Mouse (Mus musculus) neural tube, embryonic 15.5 days (tissue): ENCODE results near the gene Nmnat3. TPM values are rescaled to one million over a fixed set of nuclear protein-coding genes. Genes with fewer than 3 reads are reported as not detected.
A peak's percentile ranks its signal among the peaks of the same experiment; 100 is the strongest.

Experiments
- ATAC-seq: fragments of 200-750 bp; cut with Nextera tagmentation; 2 replicates; pipeline ENCODE4 v1.8.0; 2017; ENCODE audit warnings: mild to moderate bottlenecking, moderate TSS enrichment, moderate library complexity; ENCODE audit not compliant: low FRiP score
- H3K27ac ChIP-seq: fragments of 300-500 bp; sonication (generic); replicated peaks from 2 replicates; pipeline ENCODE4 v1.5.1; 2015; ENCODE audit warnings: mild to moderate bottlenecking, inconsistent platforms
- H3K27me3 ChIP-seq: fragments of 300-500 bp; sonication (generic); replicated peaks from 2 replicates; pipeline ENCODE4 v1.6.1; 2015; ENCODE audit warnings: inconsistent platforms
- H3K36me3 ChIP-seq: fragments of 300-500 bp; sonication (generic); 2 replicates; pipeline ENCODE4 v1.6.1; 2015; ENCODE audit warnings: inconsistent platforms
- H3K4me1 ChIP-seq: fragments of 300-500 bp; sonication (generic); 2 replicates; pipeline ENCODE4 v1.6.1; 2015; ENCODE audit warnings: inconsistent platforms
- H3K4me2 ChIP-seq: fragments of 300-500 bp; sonication (generic); 2 replicates; pipeline ENCODE4 v1.6.1; 2015; ENCODE audit warnings: inconsistent platforms, mild to moderate bottlenecking, moderate library complexity
- H3K4me3 ChIP-seq: fragments of 300-500 bp; sonication (generic); replicated peaks from 2 replicates; pipeline ENCODE4 v1.5.1; 2015; ENCODE audit warnings: mild to moderate bottlenecking, inconsistent platforms
- H3K9ac ChIP-seq: fragments of 300-500 bp; sonication (generic); replicated peaks from 2 replicates; pipeline ENCODE4 v1.6.1; 2015; ENCODE audit warnings: mild to moderate bottlenecking, inconsistent platforms
- H3K9me3 ChIP-seq: fragments of 300-500 bp; sonication (generic); replicated peaks from 2 replicates; pipeline ENCODE4 v1.6.1; 2016; ENCODE audit warnings: inconsistent platforms
- WGBS: fragments of 180-500 bp; shearing (Covaris S2); methylation state at CpG from one replicate; pipeline ENCODE4 v1.1.7; 2015; ENCODE audit warnings: mixed read lengths; 5-methylcytosine and 5-hydroxymethylcytosine counted together
- polyA plus RNA-seq: library from polyadenylated mRNA; unstranded; fragments of >200 nt; fragmentation: Nextera tagmentation; extraction: Ambion mirVana; gene quantifications from 2 replicates; pipeline ENCODE4 v1.2.1, GENCODE M21; 2015

Nmnat3 gene
- polyA plus RNA-seq, 1 experiment from 2014 or later, result 2.2 TPM

DNA sequence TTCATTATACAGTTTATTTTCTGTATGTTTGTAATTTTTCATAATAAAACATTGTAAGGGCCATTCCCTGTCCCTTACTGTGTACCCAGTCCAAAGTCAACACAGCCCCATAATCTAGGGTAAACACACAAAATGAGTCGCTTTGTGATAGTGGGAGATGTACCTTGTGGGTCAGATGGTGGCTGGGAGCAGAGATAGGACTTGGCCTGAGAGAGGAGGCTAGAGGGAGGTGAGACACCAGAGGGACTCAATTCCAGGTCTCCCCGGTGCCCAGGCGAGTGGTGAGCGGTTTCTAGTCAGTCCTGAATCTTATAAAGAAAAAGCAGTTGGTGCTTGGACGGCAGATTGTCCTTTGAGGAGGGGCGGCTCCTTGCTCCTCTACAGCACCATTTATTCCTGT, 26.4 kb downstream of the Nmnat3 start:
- Histone ChIP-seq H3K4me3 (no peak overlapping the region), H3K9me3 (no peaks in the 10 kb centered on the region), H3K9ac (no peak overlapping the region), H3K27me3 (no peaks in the 10 kb centered on the region), H3K4me1 (peaks cover 12% of the 10 kb centered on the region), H3K4me2 (no peak overlapping the region), H3K27ac (no peak overlapping the region), H3K36me3 (no peaks in the 10 kb centered on the region)
- WGBS, result 88% methylated on average over 6 of the region's 6 CpGs
- no peak for ATAC-seq

DNA sequence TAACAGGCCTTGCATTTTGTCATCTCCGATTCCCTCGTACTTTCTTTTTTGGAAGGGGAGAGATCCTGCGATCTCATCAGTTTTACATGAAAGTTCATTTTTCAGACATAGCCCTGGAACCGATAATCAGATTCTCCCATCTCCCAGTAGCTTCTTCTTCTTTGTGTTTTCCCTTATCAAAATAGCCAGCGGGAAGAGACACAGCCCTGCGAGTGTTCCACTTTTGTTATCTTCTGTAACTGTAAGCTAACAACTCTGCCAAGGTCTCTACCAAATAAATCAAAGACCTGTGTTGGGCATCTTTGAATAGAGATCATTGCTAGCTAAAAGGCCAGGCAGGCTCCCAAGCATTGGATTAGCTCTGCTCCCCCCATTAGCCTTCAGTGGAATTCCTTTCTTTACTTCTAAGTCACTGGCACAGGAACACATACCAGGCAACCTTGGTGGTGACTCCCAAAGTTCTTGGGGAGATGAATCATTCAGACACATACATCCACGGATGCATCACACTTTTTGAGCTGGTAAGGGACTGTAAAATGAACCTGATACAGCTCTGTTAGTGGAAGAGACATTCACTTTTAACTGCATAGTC, 26.9 kb downstream of the Nmnat3 start:
- WGBS, result 86% methylated on average over 7 of the region's 7 CpGs
- no peak overlapping the region for H3K27ac ChIP-seq
- no peak overlapping the region for H3K4me3 ChIP-seq

DNA sequence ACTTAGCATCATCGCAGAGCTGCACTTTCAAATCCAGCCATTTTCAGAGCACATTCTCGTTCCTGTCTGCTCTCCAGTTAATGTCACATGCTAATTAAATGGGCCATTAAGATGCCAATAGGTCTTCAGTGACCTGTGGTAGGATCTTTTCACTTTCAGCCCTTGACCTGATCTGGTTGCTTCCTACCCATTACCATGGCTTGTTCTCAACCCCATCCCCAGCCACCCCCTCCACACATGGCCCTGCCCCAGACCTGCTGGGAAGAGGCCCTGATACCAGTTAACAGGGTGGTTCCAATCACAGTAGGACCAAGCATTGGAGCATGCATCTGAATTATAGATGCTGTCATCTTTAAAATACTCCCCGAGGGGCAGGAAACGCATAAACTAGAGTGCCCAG, 30.7 kb downstream of the Nmnat3 start:
- Histone ChIP-seq H3K27me3 (no peaks in the 10 kb centered on the region), H3K4me1 (peaks cover 16% of the 10 kb centered on the region), H3K9me3 (0 out of 2 replicates have a peak, but pooled peaks cover 2% of the 10 kb centered on the region), H3K4me3 (no peak overlapping the region), H3K4me2 (no peak overlapping the region), H3K36me3 (no peaks in the 10 kb centered on the region), H3K9ac (no peak overlapping the region), H3K27ac (no peak overlapping the region)
- no peak for ATAC-seq
- 36% methylated on average over 4 of the region's 4 CpGs for WGBS

More for the DNA sequence above, 26.9 kb downstream of the Nmnat3 start:
- no peak overlapping the region for H3K9ac ChIP-seq
- H3K4me2 ChIP-seq, result no peak overlapping the region
- ATAC-seq, result no peak
- H3K27me3 ChIP-seq, result no peaks in the 10 kb centered on the region
- H3K36me3 ChIP-seq, result no peaks in the 10 kb centered on the region
- peaks cover 15% of the 10 kb centered on the region for H3K4me1 ChIP-seq
- H3K9me3 ChIP-seq, result no peaks in the 10 kb centered on the region

DNA sequence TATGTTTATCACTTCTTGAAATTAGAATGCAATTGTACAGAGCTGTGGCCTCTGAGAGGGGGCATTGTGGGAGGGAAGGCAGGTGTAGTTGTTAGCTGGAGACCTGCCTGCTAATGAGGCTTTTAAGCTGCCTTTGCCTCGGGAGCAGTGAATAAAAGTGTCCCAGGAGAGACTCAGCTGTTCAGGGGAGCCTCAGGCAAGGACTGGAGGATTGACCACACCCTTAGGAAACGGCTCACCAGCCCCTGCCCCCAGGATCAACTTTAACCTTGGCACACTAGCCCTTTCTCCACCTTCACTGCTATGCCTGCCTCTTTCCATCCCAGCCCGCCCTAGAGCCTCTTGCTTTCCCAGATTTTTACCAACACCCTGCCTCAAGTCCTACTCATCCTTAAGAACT, 31.6 kb downstream of the Nmnat3 start:
- no peak overlapping the region for H3K4me2 ChIP-seq
- no peak overlapping the region for H3K9ac ChIP-seq
- peaks cover 16% of the 10 kb centered on the region for H3K4me1 ChIP-seq
- no peak overlapping the region for H3K27ac ChIP-seq
- no peaks in the 10 kb centered on the region for H3K27me3 ChIP-seq
- H3K9me3 ChIP-seq, result 0 out of 2 replicates have a peak, but pooled peaks cover 2% of the 10 kb centered on the region
- 42% methylated on average over 3 of the region's 3 CpGs for WGBS
- ATAC-seq, result no peak
- H3K36me3 ChIP-seq, result no peaks in the 10 kb centered on the region
- no peak overlapping the region for H3K4me3 ChIP-seq

DNA sequence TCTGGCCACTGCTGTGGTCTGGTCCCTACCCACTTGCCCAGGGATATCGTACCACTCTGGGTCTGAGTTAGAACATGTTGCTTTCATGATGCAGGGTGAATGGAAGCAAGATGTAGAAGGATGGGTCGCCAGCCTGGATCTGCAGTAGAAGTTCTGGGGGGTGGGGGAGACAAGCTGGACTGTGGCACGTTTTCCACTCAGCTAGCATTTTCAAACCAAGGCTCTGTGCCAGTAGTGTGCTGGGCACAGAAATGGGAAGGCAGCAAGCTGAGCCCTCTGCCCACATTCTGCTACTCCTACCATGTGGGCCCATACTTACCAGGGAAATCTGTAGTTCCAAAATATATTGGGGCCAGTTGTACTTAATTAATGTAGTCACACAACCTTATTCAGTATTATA, 33.5 kb downstream of the Nmnat3 start:
- no peak for ATAC-seq
- no peak overlapping the region for H3K4me3 ChIP-seq
- H3K9me3 ChIP-seq, result 0 out of 2 replicates have a peak, but pooled peaks cover 2% of the 10 kb centered on the region
- no peak overlapping the region for H3K27ac ChIP-seq
- H3K4me1 ChIP-seq, result peaks cover 16% of the 10 kb centered on the region
- WGBS, result 85% methylated on average over 3 of the region's 3 CpGs
- no peak overlapping the region for H3K4me2 ChIP-seq
- H3K36me3 ChIP-seq, result no peaks in the 10 kb centered on the region
- H3K9ac ChIP-seq, result no peak overlapping the region
- no peaks in the 10 kb centered on the region for H3K27me3 ChIP-seq

DNA sequence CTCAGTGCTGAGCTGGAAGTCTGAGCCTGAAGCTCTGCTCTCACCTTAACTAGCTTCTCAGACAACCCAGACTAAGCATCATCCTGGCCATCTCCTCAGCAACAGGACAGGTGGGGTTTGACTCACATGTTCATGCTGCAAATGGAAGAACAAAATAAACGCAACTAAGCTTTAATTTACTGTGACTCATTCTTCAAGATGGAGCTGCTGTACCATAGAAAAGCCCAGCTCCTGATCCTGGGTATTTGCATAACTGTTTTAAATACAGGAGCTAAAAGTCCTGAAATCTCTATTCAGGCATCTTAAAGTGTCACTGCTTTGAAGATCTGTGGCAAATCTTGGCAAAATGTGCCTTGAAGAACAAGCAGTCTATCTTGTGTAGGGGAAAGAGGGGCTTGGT, 38.9 kb downstream of the Nmnat3 start:
- H3K9me3 ChIP-seq, result 0 out of 2 replicates have a peak, but pooled peaks cover 2% of the 10 kb centered on the region
- no peak overlapping the region for H3K27ac ChIP-seq
- no peaks in the 10 kb centered on the region for H3K36me3 ChIP-seq
- 73% methylated on average over 1 of the region's 1 CpGs for WGBS
- H3K4me2 ChIP-seq, result no peak overlapping the region
- no peak overlapping the region for H3K4me3 ChIP-seq
- H3K27me3 ChIP-seq, result no peaks in the 10 kb centered on the region
- no peak for ATAC-seq
- peaks cover 14% of the 10 kb centered on the region for H3K4me1 ChIP-seq
- no peak overlapping the region for H3K9ac ChIP-seq

DNA sequence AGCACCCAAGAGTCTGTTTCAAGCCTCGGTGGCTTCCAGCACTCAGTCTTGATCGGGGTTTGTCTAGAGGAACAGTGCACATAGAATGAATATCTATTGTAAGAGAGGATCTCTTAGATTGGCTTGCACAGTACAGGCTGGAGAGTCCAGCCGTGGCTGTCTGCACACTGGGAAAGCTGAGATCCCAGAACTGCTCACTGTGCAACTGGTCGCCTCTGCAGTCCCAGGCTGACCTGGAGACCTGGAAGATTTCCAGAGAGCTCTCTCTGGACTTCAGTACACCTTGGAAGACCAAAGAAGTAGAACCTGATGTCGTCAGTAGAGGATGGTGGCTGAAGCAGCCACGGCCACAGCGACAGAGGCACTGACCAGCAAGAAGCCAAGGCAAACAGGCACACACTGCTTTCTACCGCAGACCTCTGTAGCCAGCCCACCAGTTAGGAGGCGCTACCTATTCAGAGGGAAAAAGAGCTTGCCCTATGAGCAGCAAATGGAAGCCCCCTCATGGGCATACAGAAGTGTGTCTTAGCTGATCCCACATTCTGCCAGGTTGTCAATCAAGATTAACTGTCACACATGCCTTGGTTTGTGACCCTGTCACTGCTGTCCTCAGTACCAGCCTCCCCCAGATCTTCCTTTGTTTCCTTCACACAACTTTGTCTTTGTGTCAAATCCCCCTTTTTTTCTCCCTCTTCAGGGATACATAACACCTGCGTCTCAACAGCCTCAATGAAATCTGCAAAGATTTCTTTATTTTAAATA, 41.4 kb downstream of the Nmnat3 start:
- 89% methylated on average over 10 of the region's 10 CpGs for WGBS
- no peak overlapping the region for H3K27ac ChIP-seq

DNA sequence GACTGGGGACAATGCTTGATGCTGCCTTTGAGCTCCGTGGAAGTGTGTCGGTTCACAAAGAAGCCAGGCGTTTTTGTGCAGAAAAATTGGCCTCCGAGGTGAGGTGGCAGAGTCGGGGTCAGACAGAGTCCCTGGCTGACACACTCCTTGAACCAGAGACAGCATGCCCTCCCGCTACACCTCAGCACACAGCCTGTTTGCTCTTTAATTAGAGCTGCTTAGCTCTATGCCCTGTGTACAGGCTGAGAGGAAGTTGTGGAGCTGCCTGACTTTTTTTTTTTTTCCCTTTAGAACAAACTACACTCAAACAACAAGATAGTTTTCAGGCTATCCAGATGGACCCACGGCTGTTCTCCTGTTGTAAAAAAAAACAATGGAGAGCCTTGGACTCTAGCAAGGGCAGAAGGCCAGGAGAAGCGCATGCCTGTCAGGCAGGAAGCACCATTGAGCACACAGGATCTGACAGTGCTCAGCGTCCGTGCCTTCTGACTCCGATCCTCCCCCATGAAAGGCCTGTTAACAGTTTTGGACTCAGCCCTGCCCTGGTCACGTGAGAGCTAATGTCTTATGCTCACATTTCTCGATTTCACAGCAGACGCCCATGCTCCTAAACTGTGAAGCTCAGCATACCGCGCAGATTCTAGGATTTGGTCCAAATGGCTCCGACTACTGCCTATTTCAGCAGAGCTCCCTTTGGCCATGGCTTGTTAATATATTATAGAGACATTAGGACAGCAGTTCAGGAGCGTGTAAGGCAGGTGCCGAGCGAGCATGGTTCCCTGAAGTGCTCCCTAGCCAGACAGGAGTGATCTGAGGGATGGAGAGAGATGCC, 42.3 kb downstream of the Nmnat3 start:
- peaks cover 14% of the 10 kb centered on the region for H3K4me1 ChIP-seq
- H3K4me2 ChIP-seq, result peak overlapping the region; percentile 31
- WGBS, result 35% methylated on average over 20 of the region's 20 CpGs
- H3K36me3 ChIP-seq, result no peaks in the 10 kb centered on the region
- H3K9ac ChIP-seq, result no peak overlapping the region
- no peak overlapping the region for H3K4me3 ChIP-seq
- H3K9me3 ChIP-seq, result no peaks in the 10 kb centered on the region
- H3K27me3 ChIP-seq, result no peaks in the 10 kb centered on the region
- no peak overlapping the region; the same call in 1 of the 2 replicates for H3K27ac ChIP-seq
- ATAC-seq, result peak; percentile 72

More for the DNA sequence above, 41.4 kb downstream of the Nmnat3 start:
- Histone ChIP-seq H3K4me1 (peaks cover 14% of the 10 kb centered on the region), H3K9me3 (no peaks in the 10 kb centered on the region), H3K4me2 (no peak overlapping the region), H3K36me3 (no peaks in the 10 kb centered on the region), H3K27me3 (no peaks in the 10 kb centered on the region), H3K9ac (no peak overlapping the region), H3K4me3 (no peak overlapping the region)
- ATAC-seq, result no peak

DNA sequence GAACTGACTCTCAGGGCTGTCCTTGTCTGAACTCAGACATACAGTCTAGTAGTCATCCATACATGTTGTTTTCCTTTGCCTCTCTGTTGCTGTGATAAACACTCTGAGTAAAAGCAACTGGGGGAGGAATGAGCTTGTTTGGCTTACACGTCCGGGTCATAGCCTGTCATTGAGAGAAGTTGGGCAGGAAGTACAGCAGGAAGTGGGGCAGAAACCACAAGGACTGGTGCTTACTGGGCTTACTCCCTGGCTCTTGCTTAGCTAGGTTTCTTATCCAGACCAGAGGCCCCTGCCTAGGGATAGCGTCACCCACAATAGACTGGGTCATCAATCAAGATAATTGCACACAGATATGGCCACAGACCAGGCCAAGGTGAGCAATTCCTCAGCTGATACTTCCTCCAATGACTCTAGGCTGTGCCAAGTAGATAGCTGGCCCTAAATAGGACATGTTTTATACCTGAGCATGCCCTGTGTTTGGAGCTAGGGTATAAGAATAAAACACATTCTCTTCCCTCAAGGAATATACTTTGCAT, 46.1 kb downstream of the Nmnat3 start:
- Histone ChIP-seq H3K9me3 (no peaks in the 10 kb centered on the region), H3K4me3 (no peak overlapping the region)

DNA sequence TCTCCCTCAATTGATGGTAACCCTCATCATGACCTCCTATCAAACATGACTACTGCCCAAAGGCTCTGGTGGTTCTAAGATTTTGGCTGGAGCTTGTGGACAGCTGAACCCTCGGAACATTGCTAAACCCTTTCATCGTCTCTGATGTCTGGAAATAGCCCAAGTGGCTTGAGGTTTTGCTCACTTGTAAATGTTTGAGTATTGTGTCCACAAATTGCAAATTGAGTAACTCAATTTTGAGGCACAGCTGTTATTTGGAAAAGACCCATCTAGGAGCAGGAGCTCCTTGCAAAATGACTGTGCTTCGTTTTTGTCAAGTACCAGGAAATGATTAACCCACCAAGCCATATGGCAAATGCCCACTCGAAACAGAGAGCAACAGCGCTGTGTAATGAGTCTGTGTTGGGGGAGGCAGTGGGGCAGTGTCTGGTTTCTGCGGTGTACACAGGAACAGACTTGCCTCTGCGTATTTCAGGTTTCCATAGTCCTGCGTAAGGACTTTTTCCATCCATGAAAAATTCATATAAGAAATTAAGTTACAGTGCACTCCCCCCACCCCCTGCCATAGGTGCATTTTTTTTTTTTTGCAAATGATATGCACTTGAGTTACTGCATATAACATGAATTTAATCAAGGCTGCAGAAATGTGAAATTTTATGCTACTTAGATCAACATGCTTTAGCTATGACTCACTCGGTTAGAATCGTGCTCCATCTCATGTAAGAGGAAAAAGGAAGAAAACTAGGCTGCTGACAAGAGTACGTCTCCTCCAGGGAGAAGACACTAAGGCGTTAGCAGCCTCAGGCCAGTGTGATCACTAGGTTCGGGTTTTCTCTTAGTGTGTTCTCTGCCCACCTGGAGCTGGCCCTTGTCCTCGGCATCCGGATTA, 50.9 kb downstream of the Nmnat3 start:
- Histone ChIP-seq H3K27ac (no peak overlapping the region), H3K4me2 (no peak overlapping the region), H3K4me3 (no peak overlapping the region), H3K4me1 (no peaks in the 10 kb centered on the region), H3K9me3 (no peaks in the 10 kb centered on the region), H3K27me3 (no peaks in the 10 kb centered on the region), H3K9ac (no peak overlapping the region), H3K36me3 (no peaks in the 10 kb centered on the region)
- WGBS, result 77% methylated on average over 15 of the region's 15 CpGs
- no peak for ATAC-seq

More for the DNA sequence above, 46.1 kb downstream of the Nmnat3 start:
- H3K9ac ChIP-seq, result no peak overlapping the region
- no peak overlapping the region for H3K4me2 ChIP-seq
- no peaks in the 10 kb centered on the region for H3K36me3 ChIP-seq
- WGBS, result 79% methylated on average over 3 of the region's 3 CpGs
- H3K4me1 ChIP-seq, result peaks cover 14% of the 10 kb centered on the region
- ATAC-seq, result no peak
- H3K27ac ChIP-seq, result no peak overlapping the region
- no peaks in the 10 kb centered on the region for H3K27me3 ChIP-seq

DNA sequence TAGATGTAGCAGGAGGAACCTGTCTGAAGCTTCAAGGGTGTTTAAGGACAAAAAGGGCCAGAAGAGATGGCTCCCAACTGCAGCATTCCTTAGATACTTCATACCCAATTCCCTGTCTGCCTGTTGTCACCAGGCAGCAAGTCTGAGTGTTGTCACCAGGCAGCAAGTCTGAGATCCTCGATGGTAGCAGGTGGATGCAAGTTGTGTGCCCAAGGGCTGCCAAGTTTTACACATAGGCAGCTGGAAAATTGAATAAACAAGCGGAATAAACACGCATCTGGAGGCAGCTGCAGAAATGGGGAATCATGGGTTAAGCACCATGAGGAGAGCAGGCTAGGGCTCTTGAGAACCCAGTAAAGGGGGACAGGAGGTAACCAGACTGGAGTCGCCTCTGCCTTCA, 52.7 kb downstream of the Nmnat3 start:
- H3K9me3 ChIP-seq, result no peaks in the 10 kb centered on the region

More for the DNA sequence above, 52.7 kb downstream of the Nmnat3 start:
- Histone ChIP-seq H3K27me3 (no peaks in the 10 kb centered on the region), H3K27ac (no peak overlapping the region), H3K9ac (no peak overlapping the region), H3K4me1 (no peaks in the 10 kb centered on the region), H3K4me3 (no peak overlapping the region), H3K36me3 (no peaks in the 10 kb centered on the region), H3K4me2 (no peak overlapping the region)
- 88% methylated on average over 4 of the region's 4 CpGs for WGBS
- ATAC-seq, result no peak
